Mouse (Mus musculus): ENCODE data around the gene Olfr1111. TPM values are rescaled to one million over a fixed set of nuclear protein-coding genes. Genes with fewer than 3 reads are reported as not detected.

The Olfr1111 gene
- polyA plus RNA-seq (2012; fragmentation: generic; extraction: Trizol), result not detected

DNA sequence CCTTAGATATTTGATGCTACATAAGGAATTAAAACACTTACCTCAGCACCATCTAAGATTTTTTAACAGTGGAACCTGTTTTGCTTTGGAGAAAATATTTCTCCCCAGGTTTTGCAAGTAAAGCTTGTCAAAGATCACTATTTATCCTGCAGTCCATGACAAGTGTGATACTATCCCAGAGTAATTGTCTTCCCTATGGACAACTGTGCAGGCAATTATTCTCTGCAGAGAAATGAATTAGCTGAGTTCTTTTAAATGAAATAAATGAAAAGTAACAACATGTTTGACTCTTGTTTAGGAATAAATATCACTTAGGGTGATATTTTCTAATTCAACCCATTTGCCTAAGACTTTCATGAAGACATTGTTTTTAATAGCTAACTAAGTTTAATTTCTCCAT, at the start of gene Olfr1111:
Gene Olfr1111 (minus strand): TSS at position 101 of the 400 bp plus-strand sequence.

GRCm38 (mm10) chr2:87187498-87187897, 35.1 kb upstream of the Olfr1111 start, which contains the start of gene Olfr1112:
TSS of gene Olfr1112 (plus strand) at chr2:87187798.

GRCm38 (mm10) chr2:87140200-87140599, 12.2 kb downstream of the Olfr1111 start, which contains the start of gene Olfr1110:
TSS of gene Olfr1110 (minus strand) at chr2:87140300.

GRCm38 (mm10) chr2:87114467-87114866, 38.0 kb downstream of the Olfr1111 start, which contains the start of gene Olfr259:
TSS of gene Olfr259 (minus strand) at chr2:87114567.

Other genes with a start within 250 kb of the Olfr1111 start
- not detected for gene Olfr1098, start 228.1 kb downstream of the Olfr1111 start, polyA plus RNA-seq (2012; fragmentation: generic; extraction: Trizol)
- gene Olfr1099, start 191.9 kb downstream of the Olfr1111 start, polyA plus RNA-seq (2012; fragmentation: generic; extraction: Trizol), result not detected
- gene Olfr1100, start 172.7 kb downstream of the Olfr1111 start, polyA plus RNA-seq (2012; fragmentation: generic; extraction: Trizol), result not detected
- gene Olfr1101, start 161.4 kb downstream of the Olfr1111 start, polyA plus RNA-seq (2012; fragmentation: generic; extraction: Trizol), result not detected
- gene Olfr1102, start 154.2 kb downstream of the Olfr1111 start, polyA plus RNA-seq (2012; fragmentation: generic; extraction: Trizol), result not detected
- gene Olfr1104, start 125.5 kb downstream of the Olfr1111 start, polyA plus RNA-seq (2012; fragmentation: generic; extraction: Trizol), result not detected
- gene Olfr1105, start 116.1 kb downstream of the Olfr1111 start, polyA plus RNA-seq (2012; fragmentation: generic; extraction: Trizol), result not detected
- gene Olfr1106, start 100.4 kb downstream of the Olfr1111 start, polyA plus RNA-seq (2012; fragmentation: generic; extraction: Trizol), result not detected
- not detected for gene Olfr1107, start 76.8 kb downstream of the Olfr1111 start, polyA plus RNA-seq (2012; fragmentation: generic; extraction: Trizol)
- not detected for gene Olfr1109, start 56.6 kb downstream of the Olfr1111 start, polyA plus RNA-seq (2012; fragmentation: generic; extraction: Trizol)
- not detected for gene Olfr259, start 38.1 kb downstream of the Olfr1111 start, polyA plus RNA-seq (2012; fragmentation: generic; extraction: Trizol)
- not detected for gene Olfr1110, start 12.3 kb downstream of the Olfr1111 start, polyA plus RNA-seq (2012; fragmentation: generic; extraction: Trizol)
- gene Olfr1112, start 35.2 kb upstream of the Olfr1111 start, polyA plus RNA-seq (2012; fragmentation: generic; extraction: Trizol), result not detected
- gene Olfr1113, start 56.3 kb upstream of the Olfr1111 start, polyA plus RNA-seq (2012; fragmentation: generic; extraction: Trizol), result not detected
- not detected for gene Olfr1115, start 95.4 kb upstream of the Olfr1111 start, polyA plus RNA-seq (2012; fragmentation: generic; extraction: Trizol)
- gene Olfr1116, start 114.9 kb upstream of the Olfr1111 start, polyA plus RNA-seq (2012; fragmentation: generic; extraction: Trizol), result not detected
- not detected for gene Olfr1118, start 155.0 kb upstream of the Olfr1111 start, polyA plus RNA-seq (2012; fragmentation: generic; extraction: Trizol)
- not detected for gene Olfr1120, start 202.2 kb upstream of the Olfr1111 start, polyA plus RNA-seq (2012; fragmentation: generic; extraction: Trizol)
- not detected for gene Olfr1121, start 217.3 kb upstream of the Olfr1111 start, polyA plus RNA-seq (2012; fragmentation: generic; extraction: Trizol)
- not detected for gene Olfr1122, start 233.2 kb upstream of the Olfr1111 start, polyA plus RNA-seq (2012; fragmentation: generic; extraction: Trizol)